Mouse (Mus musculus): ENCODE results near the gene Ofcc1. TPM values are rescaled to one million over a fixed set of nuclear protein-coding genes. Genes with fewer than 3 reads are reported as not detected.

Ofcc1 gene
- polyA plus RNA-seq, 1 experiment from 2014 or later = not detected

- WGBS = 87% methylated on average over 3 of the region's 3 CpGs
- no peaks in the 10 kb centered on the region for H3K27me3 ChIP-seq
- H3K36me3 ChIP-seq (replicated peaks) = no peaks in the 10 kb centered on the region
- no peak overlapping the region for H3K9ac ChIP-seq
- no peaks in the 10 kb centered on the region for H3K4me1 ChIP-seq
- no peak for ATAC-seq (ENCODE audit: low FRiP score)
- no peak overlapping the region for H3K27ac ChIP-seq
- H3K4me2 ChIP-seq = no peak overlapping the region
- H3K9me3 ChIP-seq = no peaks in the 10 kb centered on the region
- no peak overlapping the region for H3K4me3 ChIP-seq (replicated peaks)
These were observed 179.5 kb downstream of the Ofcc1 start for GRCm38 (mm10) chr13:40181786-40182185.

GRCm38 (mm10) chr13:40171775-40172174 lies 189.5 kb downstream of the Ofcc1 start:
- ATAC-seq (ENCODE audit: low FRiP score) = no peak
- H3K27ac ChIP-seq = no peak overlapping the region
- H3K4me1 ChIP-seq = no peaks in the 10 kb centered on the region
- no peak overlapping the region for H3K9ac ChIP-seq
- H3K4me3 ChIP-seq (replicated peaks) = no peak overlapping the region
- WGBS = 92% methylated on average over 4 of the region's 4 CpGs
- H3K27me3 ChIP-seq = no peaks in the 10 kb centered on the region
- no peak overlapping the region for H3K4me2 ChIP-seq
- no peaks in the 10 kb centered on the region for H3K9me3 ChIP-seq
- no peaks in the 10 kb centered on the region for H3K36me3 ChIP-seq (replicated peaks)

GRCm38 (mm10) chr13:40167871-40168270 lies 193.4 kb downstream of the Ofcc1 start:
- Histone ChIP-seq H3K9ac (no peak overlapping the region), H3K4me3 (replicated peaks) (no peak overlapping the region), H3K36me3 (replicated peaks) (no peaks in the 10 kb centered on the region), H3K4me1 (no peaks in the 10 kb centered on the region), H3K4me2 (no peak overlapping the region), H3K27ac (no peak overlapping the region), H3K27me3 (no peaks in the 10 kb centered on the region), H3K9me3 (no peaks in the 10 kb centered on the region)
- no peak for ATAC-seq (ENCODE audit: low FRiP score)
- WGBS = 75% methylated on average over 7 of the region's 7 CpGs

- no peak for ATAC-seq (ENCODE audit: low FRiP score)
- no peaks in the 10 kb centered on the region for H3K9me3 ChIP-seq
- H3K36me3 ChIP-seq (replicated peaks) = no peaks in the 10 kb centered on the region
- no peak overlapping the region for H3K9ac ChIP-seq
- H3K4me2 ChIP-seq = no peak overlapping the region
- 45% methylated on average over 3 of the region's 3 CpGs for WGBS
- H3K4me3 ChIP-seq (replicated peaks) = no peak overlapping the region
- no peak overlapping the region for H3K27ac ChIP-seq
- peaks cover 3% of the 10 kb centered on the region for H3K4me1 ChIP-seq
- H3K27me3 ChIP-seq = no peaks in the 10 kb centered on the region
These were observed 205.8 kb downstream of the Ofcc1 start for GRCm38 (mm10) chr13:40155466-40155865.

GRCm38 (mm10) chr13:40139906-40140305 lies 221.3 kb downstream of the Ofcc1 start:
- ATAC-seq (ENCODE audit: low FRiP score) = no peak
- H3K4me3 ChIP-seq (replicated peaks) = no peak overlapping the region

GRCm38 (mm10) chr13:40136096-40136495 lies 225.2 kb downstream of the Ofcc1 start:
- H3K27me3 ChIP-seq = no peaks in the 10 kb centered on the region
- no peak overlapping the region for H3K9ac ChIP-seq
- H3K36me3 ChIP-seq (replicated peaks) = no peaks in the 10 kb centered on the region
- H3K4me3 ChIP-seq (replicated peaks) = no peak overlapping the region
- no peak for ATAC-seq (ENCODE audit: low FRiP score)
- H3K9me3 ChIP-seq = no peaks in the 10 kb centered on the region
- 30% methylated on average over 3 of the region's 3 CpGs for WGBS
- no peak overlapping the region for H3K27ac ChIP-seq
- no peaks in the 10 kb centered on the region for H3K4me1 ChIP-seq
- no peak overlapping the region for H3K4me2 ChIP-seq

More at GRCm38 (mm10) chr13:40139906-40140305, 221.3 kb downstream of the Ofcc1 start:
- Histone ChIP-seq H3K9me3 (no peaks in the 10 kb centered on the region), H3K4me1 (no peaks in the 10 kb centered on the region), H3K27me3 (no peaks in the 10 kb centered on the region), H3K9ac (no peak overlapping the region), H3K36me3 (replicated peaks) (no peaks in the 10 kb centered on the region), H3K4me2 (no peak overlapping the region), H3K27ac (no peak overlapping the region)
- 86% methylated on average over 4 of the region's 4 CpGs for WGBS

GRCm38 (mm10) chr13:40135670-40136069 lies 225.6 kb downstream of the Ofcc1 start:
- no peak for ATAC-seq (ENCODE audit: low FRiP score)
- WGBS = 74% methylated on average over 12 of the region's 12 CpGs

GRCm38 (mm10) chr13:40123868-40124267 lies 237.4 kb downstream of the Ofcc1 start:
- Histone ChIP-seq H3K9ac (no peak overlapping the region), H3K27me3 (no peaks in the 10 kb centered on the region), H3K4me3 (replicated peaks) (no peak overlapping the region), H3K4me2 (no peak overlapping the region), H3K4me1 (no peaks in the 10 kb centered on the region), H3K36me3 (replicated peaks) (no peaks in the 10 kb centered on the region), H3K27ac (no peak overlapping the region), H3K9me3 (no peaks in the 10 kb centered on the region)
- WGBS = 82% methylated on average over 2 of the region's 2 CpGs
- no peak for ATAC-seq (ENCODE audit: low FRiP score)

More at GRCm38 (mm10) chr13:40135670-40136069, 225.6 kb downstream of the Ofcc1 start:
- Histone ChIP-seq H3K27me3 (no peaks in the 10 kb centered on the region), H3K9me3 (no peaks in the 10 kb centered on the region), H3K9ac (no peak overlapping the region), H3K4me2 (no peak overlapping the region), H3K4me1 (no peaks in the 10 kb centered on the region), H3K36me3 (replicated peaks) (no peaks in the 10 kb centered on the region), H3K27ac (no peak overlapping the region), H3K4me3 (replicated peaks) (no peak overlapping the region)

- H3K27ac ChIP-seq = no peak overlapping the region
- no peak overlapping the region for H3K4me3 ChIP-seq (replicated peaks)
- ATAC-seq (ENCODE audit: low FRiP score) = no peak
- H3K36me3 ChIP-seq (replicated peaks) = no peaks in the 10 kb centered on the region
- no peaks in the 10 kb centered on the region for H3K4me1 ChIP-seq
- H3K9ac ChIP-seq = no peak overlapping the region
- H3K4me2 ChIP-seq = no peak overlapping the region
- no peaks in the 10 kb centered on the region for H3K27me3 ChIP-seq
- no peaks in the 10 kb centered on the region for H3K9me3 ChIP-seq
- 59% methylated on average over 2 of the region's 2 CpGs for WGBS
These were observed 248.9 kb downstream of the Ofcc1 start for GRCm38 (mm10) chr13:40112336-40112735.

GRCm38 (mm10) chr13:40076236-40076635 lies 285.0 kb downstream of the Ofcc1 start:
- H3K4me3 ChIP-seq (replicated peaks) = no peak overlapping the region
- H3K36me3 ChIP-seq (replicated peaks) = no peaks in the 10 kb centered on the region
- 93% methylated on average over 4 of the region's 4 CpGs for WGBS
- H3K27ac ChIP-seq = no peak overlapping the region
- no peaks in the 10 kb centered on the region for H3K4me1 ChIP-seq
- ATAC-seq (ENCODE audit: low FRiP score) = no peak
- H3K9ac ChIP-seq = no peak overlapping the region
- H3K9me3 ChIP-seq = no peaks in the 10 kb centered on the region
- no peak overlapping the region for H3K4me2 ChIP-seq
- no peaks in the 10 kb centered on the region for H3K27me3 ChIP-seq

- H3K4me3 ChIP-seq (replicated peaks) = no peak overlapping the region
- no peak overlapping the region for H3K4me2 ChIP-seq
- no peaks in the 10 kb centered on the region for H3K27me3 ChIP-seq
- H3K36me3 ChIP-seq (replicated peaks) = no peaks in the 10 kb centered on the region
- peak; percentile 41; the same call in 1 of the 2 replicates for ATAC-seq (ENCODE audit: low FRiP score)
- H3K4me1 ChIP-seq = no peaks in the 10 kb centered on the region
- H3K27ac ChIP-seq = no peak overlapping the region
- H3K9me3 ChIP-seq = no peaks in the 10 kb centered on the region
- H3K9ac ChIP-seq = no peak overlapping the region
- 39% methylated on average over 3 of the region's 3 CpGs for WGBS
These were observed 286.3 kb downstream of the Ofcc1 start for GRCm38 (mm10) chr13:40074850-40075416.

GRCm38 (mm10) chr13:40070004-40070403 lies 291.2 kb downstream of the Ofcc1 start:
- Histone ChIP-seq H3K9ac (no peak overlapping the region), H3K27me3 (no peaks in the 10 kb centered on the region), H3K4me2 (no peak overlapping the region), H3K4me1 (no peaks in the 10 kb centered on the region), H3K27ac (no peak overlapping the region), H3K36me3 (replicated peaks) (no peaks in the 10 kb centered on the region), H3K9me3 (no peaks in the 10 kb centered on the region), H3K4me3 (replicated peaks) (no peak overlapping the region)
- 95% methylated on average over 1 of the region's 1 CpGs for WGBS
- no peak for ATAC-seq (ENCODE audit: low FRiP score)

GRCm38 (mm10) chr13:40061281-40061680 lies 300.0 kb downstream of the Ofcc1 start:
- Histone ChIP-seq H3K4me3 (replicated peaks) (no peak overlapping the region), H3K9me3 (no peaks in the 10 kb centered on the region), H3K36me3 (replicated peaks) (no peaks in the 10 kb centered on the region), H3K9ac (no peak overlapping the region), H3K27ac (no peak overlapping the region), H3K4me2 (no peak overlapping the region), H3K4me1 (no peaks in the 10 kb centered on the region), H3K27me3 (no peaks in the 10 kb centered on the region)
- no peak for ATAC-seq (ENCODE audit: low FRiP score)
- WGBS = 84% methylated on average over 5 of the region's 5 CpGs

Data from forebrain, embryonic 12.5 days (tissue).